Mouse (Mus musculus): Measurements from ENCODE around the gene Cdcp1. TPM values are rescaled to one million over a fixed set of nuclear protein-coding genes. Genes with fewer than 3 reads are reported as not detected.

Cdcp1 gene
- total RNA-seq (2014; rRNA removed), result 2.6 and 3.1 TPM in 2 replicates
- polyA plus RNA-seq (2012; rRNA removed), result 4.0 and 4.3 TPM in 2 replicates

GRCm38 (mm10) chr9:123215621-123216440 is at the start of gene Cdcp1:
Cdcp1 (minus strand) TSS chr9:123216038.
- WGBS, result 8% methylated on average over 45 of the region's 45 CpGs

DNA sequence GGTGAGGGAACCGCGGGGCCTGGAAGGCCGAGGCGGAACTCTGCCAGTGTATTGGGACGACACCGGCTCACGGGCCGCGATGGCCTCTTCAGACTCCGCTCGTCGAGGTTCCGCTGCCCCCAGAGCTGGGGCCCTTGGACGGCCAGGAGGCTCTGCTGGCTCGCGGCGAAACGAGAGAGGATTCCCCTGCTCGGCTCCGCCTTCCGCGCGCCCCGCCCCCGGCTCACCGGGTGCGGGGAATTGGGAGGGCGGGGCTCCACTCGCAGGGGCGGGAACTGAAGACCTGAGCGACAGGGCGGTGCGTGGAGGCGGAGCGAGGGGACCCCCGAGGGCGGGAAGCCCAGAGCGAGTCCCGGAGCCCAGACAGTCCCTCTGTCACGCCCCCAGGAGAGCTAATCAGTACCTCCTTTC is 44.8 kb upstream of the Cdcp1 start, which contains the start of gene Tmem158:
Gene Tmem158 (minus strand): TSS at position 154 of the 411 bp plus-strand sequence.
- H3K27ac ChIP-seq (replicated peaks; ENCODE audit: insufficient read depth, low read depth, low read length), result no peak within 1 kb of the TSS
- H3K4me1 ChIP-seq (ENCODE audit: control insufficient read depth, insufficient read depth, low read length), result peaks cover 3% of the 10 kb centered on the region
- peak; percentile 45 for DNase-seq (ENCODE audit: extremely low read depth, low read depth, low spot score)
- WGBS, result under 1% methylated on average over 35 of the region's 40 CpGs
- no peaks in the 10 kb centered on the region for H3K36me3 ChIP-seq (ENCODE audit: control insufficient read depth, insufficient read depth, low read length)
- H3K27me3 ChIP-seq (ENCODE audit: control insufficient read depth, insufficient read depth, low read length), result peaks cover 4% of the 10 kb centered on the region; the same call in 1 of the 2 replicates
- H3K4me3 ChIP-seq (ENCODE audit: insufficient read depth, low read depth, low read length), result peak within 1 kb of the TSS; percentile 91
- no peak for TF ChIP-seq CTCF (IDR thresholded peaks at IDR 0.05; ENCODE audit: low read depth, low read length)
- 0 out of 2 replicates have a peak, but pooled peaks have one; percentile 40 for TF ChIP-seq POLR2A (IDR thresholded peaks at IDR 0.05; ENCODE audit: extremely low read depth, insufficient read depth, low read length)
- H3K79me2 ChIP-seq (ENCODE audit: control insufficient read depth, insufficient read depth, low read length), result no peaks in the 10 kb centered on the region
- peak within 1 kb of the TSS; percentile 79 for H3K9ac ChIP-seq (ENCODE audit: low read depth, low read length)

More at GRCm38 (mm10) chr9:123215621-123216440, at the start of gene Cdcp1:
- Histone ChIP-seq H3K4me3 (ENCODE audit: insufficient read depth, low read depth, low read length) (peak within 1 kb of the TSS; percentile 68), H3K79me2 (ENCODE audit: control insufficient read depth, insufficient read depth, low read length) (no peaks in the 10 kb centered on the region; the same call in 1 of the 2 replicates), H3K27me3 (ENCODE audit: control insufficient read depth, insufficient read depth, low read length) (no peaks in the 10 kb centered on the region), H3K4me1 (ENCODE audit: control insufficient read depth, insufficient read depth, low read length) (peaks cover 5% of the 10 kb centered on the region; the same call in 1 of the 2 replicates), H3K27ac (replicated peaks; ENCODE audit: insufficient read depth, low read depth, low read length) (peak within 1 kb of the TSS; percentile 17; the same call in 1 of the 2 replicates), H3K36me3 (ENCODE audit: control insufficient read depth, insufficient read depth, low read length) (no peaks in the 10 kb centered on the region), H3K9ac (ENCODE audit: low read depth, low read length) (peak within 1 kb of the TSS; percentile 71)
- peak; percentile 97 for DNase-seq (ENCODE audit: extremely low read depth, low read depth, low spot score)
- TF ChIP-seq POLR2A (IDR thresholded peaks at IDR 0.05; ENCODE audit: extremely low read depth, insufficient read depth, low read length) (no peak), CTCF (IDR thresholded peaks at IDR 0.05; ENCODE audit: low read depth, low read length) (no peak)

GRCm38 (mm10) chr9:123259896-123260610 is 44.2 kb upstream of the Cdcp1 start:
- TF ChIP-seq POLR2A (IDR thresholded peaks at IDR 0.05; ENCODE audit: extremely low read depth, insufficient read depth, low read length) (no peak), CTCF (IDR thresholded peaks at IDR 0.05; ENCODE audit: low read depth, low read length) (no peak)
- WGBS, result under 1% methylated on average over 91 of the region's 92 CpGs
- Histone ChIP-seq H3K36me3 (ENCODE audit: control insufficient read depth, insufficient read depth, low read length) (no peaks in the 10 kb centered on the region), H3K4me1 (ENCODE audit: control insufficient read depth, insufficient read depth, low read length) (peaks cover 3% of the 10 kb centered on the region), H3K79me2 (ENCODE audit: control insufficient read depth, insufficient read depth, low read length) (no peaks in the 10 kb centered on the region), H3K4me3 (ENCODE audit: insufficient read depth, low read depth, low read length) (peak overlapping the region; percentile 91), H3K27ac (replicated peaks; ENCODE audit: insufficient read depth, low read depth, low read length) (no peak overlapping the region), H3K27me3 (ENCODE audit: control insufficient read depth, insufficient read depth, low read length) (peaks cover 4% of the 10 kb centered on the region; the same call in 1 of the 2 replicates), H3K9ac (ENCODE audit: low read depth, low read length) (peak overlapping the region; percentile 79)
- DNase-seq (ENCODE audit: extremely low read depth, low read depth, low spot score), result peak; percentile 38

DNA sequence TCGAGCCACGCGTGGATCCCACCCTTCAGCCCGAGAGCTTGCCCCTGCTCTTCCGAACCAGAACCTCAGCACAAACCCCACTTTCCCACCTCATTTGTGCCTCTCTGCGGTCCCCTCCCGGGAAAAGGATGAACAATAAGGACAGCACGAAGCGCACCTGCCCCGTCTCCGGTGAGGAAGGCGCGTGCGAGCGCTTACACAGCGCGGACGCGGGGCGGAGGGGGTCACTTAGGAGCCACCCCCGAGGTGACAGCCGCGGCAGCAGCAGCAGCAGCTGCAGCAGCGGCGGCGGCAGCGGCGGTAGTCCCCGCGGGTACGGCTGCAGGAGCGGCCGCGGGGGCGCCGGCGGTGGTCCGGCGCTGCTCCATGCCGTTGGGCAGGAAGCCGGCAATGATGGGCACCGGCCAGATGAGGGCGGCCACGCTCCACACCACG is 43.6 kb upstream of the Cdcp1 start:
- Histone ChIP-seq H3K27ac (replicated peaks; ENCODE audit: insufficient read depth, low read depth, low read length) (no peak overlapping the region), H3K27me3 (ENCODE audit: control insufficient read depth, insufficient read depth, low read length) (peaks cover 4% of the 10 kb centered on the region; the same call in 1 of the 2 replicates), H3K4me3 (ENCODE audit: insufficient read depth, low read depth, low read length) (peak overlapping the region; percentile 91), H3K79me2 (ENCODE audit: control insufficient read depth, insufficient read depth, low read length) (no peaks in the 10 kb centered on the region), H3K4me1 (ENCODE audit: control insufficient read depth, insufficient read depth, low read length) (peaks cover 3% of the 10 kb centered on the region), H3K36me3 (ENCODE audit: control insufficient read depth, insufficient read depth, low read length) (no peaks in the 10 kb centered on the region), H3K9ac (ENCODE audit: low read depth, low read length) (peak overlapping the region; percentile 47; the same call in 1 of the 2 replicates)
- peak; percentile 92 for TF ChIP-seq CTCF (IDR thresholded peaks at IDR 0.05; ENCODE audit: low read depth, low read length)
- TF ChIP-seq POLR2A (IDR thresholded peaks at IDR 0.05; ENCODE audit: extremely low read depth, insufficient read depth, low read length), result no peak
- WGBS, result 2% methylated on average over 45 of the region's 45 CpGs
- DNase-seq (ENCODE audit: extremely low read depth, low read depth, low spot score), result no peak

DNA sequence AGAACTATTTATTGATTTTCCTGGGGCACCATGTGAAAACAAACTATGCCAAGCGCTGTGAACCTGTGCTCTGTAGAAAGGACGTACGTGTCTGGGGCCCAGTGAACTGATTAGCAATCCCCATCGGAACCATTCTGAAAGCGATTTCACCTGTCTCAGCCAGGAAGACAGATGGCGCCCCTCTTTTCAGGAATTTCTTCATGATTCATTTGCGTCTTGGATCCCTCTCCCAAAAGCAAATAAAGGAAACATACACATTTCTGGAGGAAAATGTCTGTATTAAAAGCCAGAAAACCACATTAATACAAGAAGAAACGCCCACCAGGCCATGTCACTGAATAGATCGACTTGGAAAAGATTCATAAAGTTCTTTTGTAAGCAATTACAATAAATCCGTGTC is 43.0 kb upstream of the Cdcp1 start:
- Histone ChIP-seq H3K27me3 (ENCODE audit: control insufficient read depth, insufficient read depth, low read length) (peaks cover 7% of the 10 kb centered on the region; the same call in 1 of the 2 replicates), H3K36me3 (ENCODE audit: control insufficient read depth, insufficient read depth, low read length) (no peaks in the 10 kb centered on the region), H3K4me1 (ENCODE audit: control insufficient read depth, insufficient read depth, low read length) (peaks cover 3% of the 10 kb centered on the region), H3K4me3 (ENCODE audit: insufficient read depth, low read depth, low read length) (no peak overlapping the region), H3K79me2 (ENCODE audit: control insufficient read depth, insufficient read depth, low read length) (no peaks in the 10 kb centered on the region), H3K27ac (replicated peaks; ENCODE audit: insufficient read depth, low read depth, low read length) (no peak overlapping the region), H3K9ac (ENCODE audit: low read depth, low read length) (no peak overlapping the region)
- DNase-seq (ENCODE audit: extremely low read depth, low read depth, low spot score), result peak; percentile 66
- no peak for TF ChIP-seq CTCF (IDR thresholded peaks at IDR 0.05; ENCODE audit: low read depth, low read length)
- TF ChIP-seq POLR2A (IDR thresholded peaks at IDR 0.05; ENCODE audit: extremely low read depth, insufficient read depth, low read length), result no peak
- 30% methylated on average over 10 of the region's 10 CpGs for WGBS

Measured in liver, adult 2 months (tissue).